10 mouse cellular contexts compared by ENCODE assay signal in genomic region chr1:61924958-61925357, GRCm38 (mm10).
DNase-seq lines count a peak whose midpoint lies in the region; ATAC-seq and TF ChIP-seq lines count a peak whose summit lies in the region.
"Had no signal": no experiment of that assay in that cellular context is flagged by ENCODE, and none has a peak within 500 bp of the region (broad histone marks: within the 10 kb centered on the region; RNA-seq: fewer than 3 reads in every experiment).

No protein-coding gene starts in this region.

- no peak overlapping the region for H3K9ac ChIP-seq in kidney, postnatal 0 days (ENCODE audit: low read depth, low read length)
- H3K9ac ChIP-seq: heart, embryonic 13.5 days had no signal

- H3K36me3 ChIP-seq in kidney, postnatal 0 days (ENCODE audit: insufficient read depth, low read length): no peaks in the 10 kb centered on the region
- H3K36me3 ChIP-seq: heart, embryonic 13.5 days had no signal

- H3K4me1 ChIP-seq in kidney, postnatal 0 days (replicated peaks; ENCODE audit: insufficient read depth, low read length): 0 out of 2 replicates have a peak, but pooled peaks cover 4% of the 10 kb centered on the region
- H3K4me1 ChIP-seq: heart, embryonic 13.5 days had no signal

- no peaks in the 10 kb centered on the region for H3K27me3 ChIP-seq in kidney, postnatal 0 days (ENCODE audit: insufficient read depth, low read length)
- H3K27me3 ChIP-seq: heart, embryonic 13.5 days had no signal

- no peak overlapping the region for H3K27ac ChIP-seq in kidney, postnatal 0 days
- H3K27ac ChIP-seq: heart, embryonic 13.5 days had no signal

- peak; percentile 81 for TF ChIP-seq CTCF in kidney, postnatal 0 days (IDR thresholded peaks at IDR 0.05; ENCODE audit: low read depth)

- no peak overlapping the region for H3K4me3 ChIP-seq in kidney, postnatal 0 days (replicated peaks; ENCODE audit: low read depth, low read length)
- H3K4me3 ChIP-seq: heart, embryonic 13.5 days had no signal

- DNase-seq in cerebellum, postnatal 10 days: peak; percentile 46 to 58
- no peak for DNase-seq in cerebellum, adult 9-11 months
- peak; percentile 86 for DNase-seq in kidney, postnatal 0 days (ENCODE audit: low spot score)
- DNase-seq in kidney, adult 8-10 months: no peak
- DNase-seq in NIH3T3 (ENCODE audit: low read depth): peak; percentile 61
- peak; percentile 7 to 51 for DNase-seq in left cerebral cortex, adult 9 months (ENCODE audit: low spot score in 2 of 2)
- DNase-seq in spleen, adult 18-20 months: no peak
- DNase-seq in thymus, postnatal 10 days (ENCODE audit: low spot score in 2 of 2): no peak
- DNase-seq: B cell, adult 2 months had no signal

- ATAC-seq in kidney, postnatal 0 days (replicated peaks; ENCODE audit: low FRiP score, low read depth): no peak

- H3K4me2 ChIP-seq in kidney, postnatal 0 days (ENCODE audit: low read length): no peak overlapping the region
- H3K4me2 ChIP-seq: heart, embryonic 13.5 days had no signal

- H3K9me3 ChIP-seq in kidney, postnatal 0 days (replicated peaks; ENCODE audit: low read length): no peaks in the 10 kb centered on the region
- H3K9me3 ChIP-seq: heart, embryonic 13.5 days had no signal

- 22% methylated on average over 2 of the region's 2 CpGs for whole genome bisulfite sequencing in kidney, postnatal 0 days

Comparison
In these comparisons a context has a peak if more than half of its experiments do, and no peak if none do; other contexts are left out.
1. DNase-seq: peak in cerebellum, postnatal 10 days (2 of 2), kidney, postnatal 0 days (single experiment), NIH3T3 (single experiment) and left cerebral cortex, adult 9 months (2 of 2); none in cerebellum, adult 9-11 months (single experiment), kidney, adult 8-10 months (0 of 2), spleen, adult 18-20 months (0 of 2) and thymus, postnatal 10 days (0 of 2).